Mouse (Mus musculus): ENCODE data around the gene Olfr6. TPM values are rescaled to one million over a fixed set of nuclear protein-coding genes. Genes with fewer than 3 reads are reported as not detected.

Gene Olfr6
- polyA plus RNA-seq, 1 experiment from 2014 or later, result not detected

- no peak for ATAC-seq
These were observed 56.1 kb downstream of the Olfr6 start, which contains the start of gene Olfr1532-ps1 for GRCm38 (mm10) chr7:106907676-106908075. Gene Olfr1532-ps1 (plus strand): TSS chr7:106908001.

More at GRCm38 (mm10) chr7:106907676-106908075, 56.1 kb downstream of the Olfr6 start, which contains the start of gene Olfr1532-ps1:
- H3K36me3 ChIP-seq (ENCODE audit: control insufficient read depth, insufficient read depth, low read length), result no peaks in the 10 kb centered on the region
- H3K4me2 ChIP-seq (ENCODE audit: low read length), result no peak within 1 kb of the TSS
- no peak within 1 kb of the TSS for H3K27ac ChIP-seq (ENCODE audit: low read depth, low read length)
- H3K9me3 ChIP-seq (ENCODE audit: control insufficient read depth, low read length), result no peaks in the 10 kb centered on the region
- no peak within 1 kb of the TSS for H3K9ac ChIP-seq (ENCODE audit: low read depth, low read length)
- H3K27me3 ChIP-seq (replicated peaks; ENCODE audit: control insufficient read depth, insufficient read depth, low read length), result no peaks in the 10 kb centered on the region
- WGBS, result 61% methylated on average over 2 of the region's 2 CpGs
- H3K4me3 ChIP-seq (ENCODE audit: low read length), result no peak within 1 kb of the TSS
- no peaks in the 10 kb centered on the region for H3K4me1 ChIP-seq (ENCODE audit: control insufficient read depth, insufficient read depth, low read depth, low read length)

Other genes with a start within 250 kb of the Olfr6 start
- gene Olfr695, start 247.5 kb downstream of the Olfr6 start, polyA plus RNA-seq (2015; fragmentation: Nextera tagmentation; extraction: Ambion mirVana), result not detected in 2 replicates
- gene Olfr697, start 221.5 kb downstream of the Olfr6 start, polyA plus RNA-seq (2015; fragmentation: Nextera tagmentation; extraction: Ambion mirVana), result not detected in 2 replicates
- gene Olfr698, start 208.5 kb downstream of the Olfr6 start, polyA plus RNA-seq (2015; fragmentation: Nextera tagmentation; extraction: Ambion mirVana), result not detected in 2 replicates
- gene Olfr699, start 170.7 kb downstream of the Olfr6 start, polyA plus RNA-seq (2015; fragmentation: Nextera tagmentation; extraction: Ambion mirVana), result not detected in 2 replicates
- gene Olfr700, start 155.1 kb downstream of the Olfr6 start, polyA plus RNA-seq (2015; fragmentation: Nextera tagmentation; extraction: Ambion mirVana), result not detected in 2 replicates
- not detected in 2 replicates for gene Olfr701, start 149.8 kb downstream of the Olfr6 start, polyA plus RNA-seq (2015; fragmentation: Nextera tagmentation; extraction: Ambion mirVana)
- not detected in 2 replicates for gene Olfr702, start 130.0 kb downstream of the Olfr6 start, polyA plus RNA-seq (2015; fragmentation: Nextera tagmentation; extraction: Ambion mirVana)
- not detected in 2 replicates for gene Olfr703, start 120.6 kb downstream of the Olfr6 start, polyA plus RNA-seq (2015; fragmentation: Nextera tagmentation; extraction: Ambion mirVana)
- not detected in 2 replicates for gene Olfr704, start 100.8 kb downstream of the Olfr6 start, polyA plus RNA-seq (2015; fragmentation: Nextera tagmentation; extraction: Ambion mirVana)
- gene Olfr705, start 87.0 kb downstream of the Olfr6 start, polyA plus RNA-seq (2015; fragmentation: Nextera tagmentation; extraction: Ambion mirVana), result not detected in 2 replicates
- not detected in 2 replicates for gene Olfr706, start 75.8 kb downstream of the Olfr6 start, polyA plus RNA-seq (2015; fragmentation: Nextera tagmentation; extraction: Ambion mirVana)
- not detected in 2 replicates for gene Olfr707, start 62.7 kb downstream of the Olfr6 start, polyA plus RNA-seq (2015; fragmentation: Nextera tagmentation; extraction: Ambion mirVana)
- not detected in 2 replicates for gene Olfr1532-ps1, start 55.9 kb downstream of the Olfr6 start, polyA plus RNA-seq (2015; fragmentation: Nextera tagmentation; extraction: Ambion mirVana)
- gene Olfr709-ps1, start 31.7 kb downstream of the Olfr6 start, polyA plus RNA-seq (2015; fragmentation: Nextera tagmentation; extraction: Ambion mirVana), result not detected in 2 replicates
- gene Olfr710, start 15.6 kb downstream of the Olfr6 start, polyA plus RNA-seq (2015; fragmentation: Nextera tagmentation; extraction: Ambion mirVana), result not detected in 2 replicates
- gene Olfr711, start 11.5 kb upstream of the Olfr6 start, polyA plus RNA-seq (2015; fragmentation: Nextera tagmentation; extraction: Ambion mirVana), result not detected in 2 replicates
- not detected in 2 replicates for gene Olfr2, start 42.1 kb upstream of the Olfr6 start, polyA plus RNA-seq (2015; fragmentation: Nextera tagmentation; extraction: Ambion mirVana)
- gene Olfr713, start 67.2 kb upstream of the Olfr6 start, polyA plus RNA-seq (2015; fragmentation: Nextera tagmentation; extraction: Ambion mirVana), result not detected in 2 replicates
- not detected in 2 replicates for gene Olfr714, start 107.0 kb upstream of the Olfr6 start, polyA plus RNA-seq (2015; fragmentation: Nextera tagmentation; extraction: Ambion mirVana)
- gene Olfr17, start 129.3 kb upstream of the Olfr6 start, polyA plus RNA-seq (2015; fragmentation: Nextera tagmentation; extraction: Ambion mirVana), result not detected in 2 replicates
- not detected in 2 replicates for gene Olfr715b, start 146.4 kb upstream of the Olfr6 start, polyA plus RNA-seq (2015; fragmentation: Nextera tagmentation; extraction: Ambion mirVana)
- gene Olfr715, start 167.1 kb upstream of the Olfr6 start, polyA plus RNA-seq (2015; fragmentation: Nextera tagmentation; extraction: Ambion mirVana), result not detected in 2 replicates
- not detected in 2 replicates for gene Olfr716, start 174.4 kb upstream of the Olfr6 start, polyA plus RNA-seq (2015; fragmentation: Nextera tagmentation; extraction: Ambion mirVana)
- gene Nlrp14, start 203.1 kb upstream of the Olfr6 start, polyA plus RNA-seq (2015; fragmentation: Nextera tagmentation; extraction: Ambion mirVana), result not detected in 2 replicates
- not detected in 2 replicates for gene Rbmxl2, start 245.5 kb upstream of the Olfr6 start, polyA plus RNA-seq (2015; fragmentation: Nextera tagmentation; extraction: Ambion mirVana)